Mouse (Mus musculus): ENCODE results near the gene Lrrc43.

- no peak for TF ChIP-seq CTCF (IDR thresholded peaks at IDR 0.05; ENCODE audit: insufficient read depth, low read length)
- TF ChIP-seq POLR2A (IDR thresholded peaks at IDR 0.05; ENCODE audit: borderline replicate concordance, extremely low read depth, low read depth, low read length): no peak
These were observed 41.0 kb downstream of the Lrrc43 start for GRCm38 (mm10) chr5:123530056-123530455.
